9 mouse cellular contexts compared by ENCODE assay signal in the genomic region with DNA sequence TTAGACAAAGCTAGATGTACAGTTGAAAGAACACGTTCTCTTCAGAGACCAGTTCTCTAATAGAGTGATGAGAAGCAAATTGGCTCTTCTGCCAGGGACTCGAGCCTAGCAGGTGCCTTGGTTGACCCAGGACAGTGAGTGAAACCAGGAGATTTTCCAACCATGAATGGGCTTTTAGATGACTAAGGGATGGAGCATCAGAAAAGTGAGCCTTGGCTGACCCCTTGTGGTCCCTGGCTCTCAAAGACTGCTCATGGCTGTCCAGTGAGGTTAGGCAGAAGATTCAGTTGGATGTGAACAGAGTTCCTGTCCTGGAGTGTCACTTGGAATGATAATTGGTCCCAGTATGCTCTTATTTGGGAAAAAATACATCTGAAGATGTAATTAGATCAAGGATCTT.
DNase-seq lines count a peak whose midpoint lies in the region; ATAC-seq and TF ChIP-seq lines count a peak whose summit lies in the region.
"Had no signal": no experiment of that assay in that cellular context is flagged by ENCODE, and none has a peak within 500 bp of the region (broad histone marks: within the 10 kb centered on the region; RNA-seq: fewer than 3 reads in every experiment).

No protein-coding gene starts in this region.

- no peak overlapping the region for H3K9ac ChIP-seq in kidney, embryonic 16.5 days (replicated peaks; ENCODE audit: low read length)
- no peak overlapping the region for H3K9ac ChIP-seq in liver, postnatal 0 days (replicated peaks)
- no peak overlapping the region for H3K9ac ChIP-seq in stomach, postnatal 0 days (ENCODE audit: low read length)
- H3K9ac ChIP-seq: neural tube, embryonic 13.5 days had no signal

- no peaks in the 10 kb centered on the region for H3K4me1 ChIP-seq in kidney, embryonic 16.5 days (ENCODE audit: insufficient read depth, low read length)
- H3K4me1 ChIP-seq in liver, postnatal 0 days (ENCODE audit: insufficient read depth) = no peaks in the 10 kb centered on the region
- H3K4me1 ChIP-seq in stomach, postnatal 0 days (replicated peaks; ENCODE audit: control insufficient read depth, insufficient read depth) = no peaks in the 10 kb centered on the region
- H3K4me1 ChIP-seq: neural tube, embryonic 13.5 days had no signal

- H3K27me3 ChIP-seq in kidney, embryonic 16.5 days (ENCODE audit: insufficient read depth, low read length) = no peaks in the 10 kb centered on the region
- H3K27me3 ChIP-seq in liver, postnatal 0 days (ENCODE audit: insufficient read depth, low read length) = no peaks in the 10 kb centered on the region
- H3K27me3 ChIP-seq in stomach, postnatal 0 days (ENCODE audit: control insufficient read depth, insufficient read depth, low read length) = no peaks in the 10 kb centered on the region
- H3K27me3 ChIP-seq: neural tube, embryonic 13.5 days had no signal

- TF ChIP-seq EP300 in liver, postnatal 0 days (IDR thresholded peaks at IDR 0.05; ENCODE audit: low read depth) = no peak
- TF ChIP-seq EP300 in stomach, postnatal 0 days (optimal IDR thresholded peaks at IDR 0.05) = no peak

- H3K36me3 ChIP-seq in kidney, embryonic 16.5 days (ENCODE audit: insufficient read depth, low read length) = no peaks in the 10 kb centered on the region
- no peaks in the 10 kb centered on the region for H3K36me3 ChIP-seq in liver, postnatal 0 days (replicated peaks; ENCODE audit: insufficient read depth, low read length)
- no peaks in the 10 kb centered on the region for H3K36me3 ChIP-seq in stomach, postnatal 0 days (ENCODE audit: control insufficient read depth, insufficient read depth, low read length)
- H3K36me3 ChIP-seq: neural tube, embryonic 13.5 days had no signal

- peak; percentile 59 for TF ChIP-seq CTCF in liver, postnatal 0 days (IDR thresholded peaks at IDR 0.05; ENCODE audit: low read depth)
- peak; percentile 77 for TF ChIP-seq CTCF in stomach, postnatal 0 days (IDR thresholded peaks at IDR 0.05; ENCODE audit: low read depth)

- no peak overlapping the region for H3K27ac ChIP-seq in kidney, embryonic 16.5 days (ENCODE audit: low read length)
- H3K27ac ChIP-seq in liver, postnatal 0 days (ENCODE audit: low read depth) = no peak overlapping the region
- no peak overlapping the region for H3K27ac ChIP-seq in stomach, postnatal 0 days (replicated peaks)
- H3K27ac ChIP-seq: neural tube, embryonic 13.5 days had no signal

- 38% methylated on average over 2 of the region's 2 CpGs for WGBS in kidney, embryonic 16.5 days
- WGBS in liver, postnatal 0 days (ENCODE audit: insufficient replicate concordance) = 27% methylated on average over 2 of the region's 2 CpGs
- WGBS in stomach, postnatal 0 days = 33% methylated on average over 2 of the region's 2 CpGs

- ATAC-seq in frontal cortex, adult (ENCODE audit: low TSS enrichment) = peak; percentile 55; the same call in 1 of the 2 replicates
- ATAC-seq in kidney, embryonic 16.5 days (ENCODE audit: low FRiP score, low TSS enrichment) = 0 out of 2 replicates have a peak, but pooled peaks have one; percentile 73
- ATAC-seq in liver, postnatal 0 days = no peak
- ATAC-seq in stomach, postnatal 0 days (ENCODE audit: low FRiP score, low TSS enrichment) = no peak

- DNase-seq in urinary bladder, postnatal 14 days (ENCODE audit: low spot score) = peak; percentile 27
- no peak for DNase-seq in urinary bladder, postnatal 4 days (ENCODE audit: low spot score in 2 of 2)
- DNase-seq in brain, embryonic 18.5 days (ENCODE audit: low read depth, low spot score) = peak; percentile 14
- peak; percentile 29 for DNase-seq in liver, postnatal 0 days
- peak; percentile 38 for DNase-seq in stomach, postnatal 0 days (ENCODE audit: low spot score)
- no peak for DNase-seq in spleen, adult 12 weeks (ENCODE audit: low spot score)

- H3K4me2 ChIP-seq in kidney, embryonic 16.5 days (replicated peaks; ENCODE audit: low read depth, low read length) = no peak overlapping the region
- no peak overlapping the region for H3K4me2 ChIP-seq in liver, postnatal 0 days (ENCODE audit: low read depth, low read length)
- H3K4me2 ChIP-seq in stomach, postnatal 0 days (replicated peaks; ENCODE audit: low read depth) = no peak overlapping the region
- H3K4me2 ChIP-seq: neural tube, embryonic 13.5 days had no signal

- no peak overlapping the region for H3K4me3 ChIP-seq in kidney, embryonic 16.5 days (ENCODE audit: low read length)
- H3K4me3 ChIP-seq in liver, postnatal 0 days (ENCODE audit: low read depth, low read length) = no peak overlapping the region
- H3K4me3 ChIP-seq in stomach, postnatal 0 days (ENCODE audit: low read depth, low read length) = no peak overlapping the region
- H3K4me3 ChIP-seq: neural tube, embryonic 13.5 days had no signal

- H3K9me3 ChIP-seq in kidney, embryonic 16.5 days (ENCODE audit: low read length) = no peaks in the 10 kb centered on the region
- no peaks in the 10 kb centered on the region for H3K9me3 ChIP-seq in liver, postnatal 0 days (ENCODE audit: low read length)
- H3K9me3 ChIP-seq in stomach, postnatal 0 days (ENCODE audit: control insufficient read depth, low read length) = no peaks in the 10 kb centered on the region
- H3K9me3 ChIP-seq: neural tube, embryonic 13.5 days had no signal

Comparison
In these comparisons a context has a peak if more than half of its experiments do, and no peak if none do; other contexts are left out.
1. DNase-seq: peak in urinary bladder, postnatal 14 days (single experiment), brain, embryonic 18.5 days (single experiment), liver, postnatal 0 days (single experiment) and stomach, postnatal 0 days (single experiment); none in urinary bladder, postnatal 4 days (0 of 2) and spleen, adult 12 weeks (single experiment).
2. ATAC-seq: peak in frontal cortex, adult (single experiment) and kidney, embryonic 16.5 days (single experiment); none in liver, postnatal 0 days (single experiment) and stomach, postnatal 0 days (single experiment).